In the genomic region with DNA sequence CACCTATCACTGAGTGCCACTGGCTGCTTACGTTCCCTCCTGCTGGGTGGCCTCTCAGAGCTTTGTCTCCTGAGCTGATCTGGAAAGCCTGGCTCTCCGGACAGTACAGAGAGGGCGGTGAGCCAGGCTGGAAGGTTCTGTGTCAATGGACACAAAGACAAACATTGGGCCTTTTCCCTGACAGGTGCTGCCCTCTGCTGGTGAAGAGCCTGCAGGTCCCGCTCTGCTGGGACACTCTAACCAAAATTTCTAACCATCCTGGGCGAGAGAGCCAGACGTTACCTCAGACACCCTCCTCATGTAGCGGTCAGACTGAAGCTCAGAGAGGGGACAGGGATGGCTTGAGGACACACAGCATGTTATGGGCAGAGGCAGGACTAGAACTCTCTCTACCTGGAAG, we compare ENCODE assay signal across 8 mouse cellular contexts.
DNase-seq lines count a peak whose midpoint lies in the region; ATAC-seq and TF ChIP-seq lines count a peak whose summit lies in the region.

No protein-coding gene starts in this region.

- TF ChIP-seq CTCF in cerebellum, adult 2 months (IDR thresholded peaks at IDR 0.05; ENCODE audit: borderline replicate concordance, insufficient read depth, low read depth, low read length): peak; percentile 93
- TF ChIP-seq CTCF in liver, embryonic 14.5 days (IDR thresholded peaks at IDR 0.05; ENCODE audit: low read depth): peak; percentile 87

- 13% methylated on average over 7 of the region's 7 CpGs for WGBS in cerebellum, adult 2 months
- 46% methylated on average over 7 of the region's 7 CpGs for WGBS in intestine, embryonic 15.5 days
- WGBS in liver, embryonic 14.5 days (ENCODE audit: insufficient replicate concordance): 30% methylated on average over 7 of the region's 7 CpGs
- WGBS in neural tube, embryonic 13.5 days: 29% methylated on average over 7 of the region's 7 CpGs

- H3K27ac ChIP-seq in cerebellum, adult 2 months (ENCODE audit: insufficient read depth, low read length): no peak overlapping the region
- no peak overlapping the region for H3K27ac ChIP-seq in intestine, embryonic 15.5 days
- H3K27ac ChIP-seq in liver, embryonic 14.5 days: no peak overlapping the region
- peak overlapping the region; percentile 38; the same call in 1 of the 2 replicates for H3K27ac ChIP-seq in neural tube, embryonic 13.5 days (replicated peaks)

- no peak for TF ChIP-seq EP300 in liver, embryonic 14.5 days (IDR thresholded peaks at IDR 0.05; ENCODE audit: low read depth)

- peak; percentile 49 for DNase-seq in ovary, postnatal 10 days (ENCODE audit: low spot score)
- no peak for DNase-seq in ovary, adult 18-20 months (ENCODE audit: low spot score)
- peak; percentile 84 to 89 for DNase-seq in cerebellum, adult 2 months
- DNase-seq in forelimb bud, embryonic 11.5 days (ENCODE audit: low read depth, low spot score): peak; percentile 61
- DNase-seq in liver, embryonic 14.5 days (ENCODE audit: low read depth in 3 of 3, low spot score in 3 of 3): no peak
- peak; percentile 85 for DNase-seq in thymus, postnatal 4 days

- no peaks in the 10 kb centered on the region for H3K27me3 ChIP-seq in cerebellum, adult 2 months (ENCODE audit: control insufficient read depth, insufficient read depth, low read length)
- no peaks in the 10 kb centered on the region for H3K27me3 ChIP-seq in intestine, embryonic 15.5 days (replicated peaks)
- H3K27me3 ChIP-seq in liver, embryonic 14.5 days (ENCODE audit: control insufficient read depth, insufficient read depth, low read length): no peaks in the 10 kb centered on the region
- no peaks in the 10 kb centered on the region for H3K27me3 ChIP-seq in neural tube, embryonic 13.5 days

- TF ChIP-seq POLR2A in cerebellum, adult 2 months (IDR thresholded peaks at IDR 0.05; ENCODE audit: borderline replicate concordance, insufficient read depth, low read length): no peak

- H3K9ac ChIP-seq in intestine, embryonic 15.5 days: no peak overlapping the region
- no peak overlapping the region for H3K9ac ChIP-seq in liver, embryonic 14.5 days (replicated peaks)
- no peak overlapping the region for H3K9ac ChIP-seq in neural tube, embryonic 13.5 days

- H3K4me3 ChIP-seq in cerebellum, adult 2 months (replicated peaks; ENCODE audit: insufficient read depth, low read depth, low read length): no peak overlapping the region
- H3K4me3 ChIP-seq in intestine, embryonic 15.5 days (replicated peaks): no peak overlapping the region
- H3K4me3 ChIP-seq in liver, embryonic 14.5 days (ENCODE audit: insufficient read depth in 1 of 2, low read depth in 2 of 2, low read length in 2 of 2): no peak overlapping the region
- H3K4me3 ChIP-seq in neural tube, embryonic 13.5 days: no peak overlapping the region

- no peaks in the 10 kb centered on the region for H3K9me3 ChIP-seq in intestine, embryonic 15.5 days
- H3K9me3 ChIP-seq in liver, embryonic 14.5 days (ENCODE audit: control insufficient read depth, low read length): no peaks in the 10 kb centered on the region
- H3K9me3 ChIP-seq in neural tube, embryonic 13.5 days: no peaks in the 10 kb centered on the region

- peaks cover 6% of the 10 kb centered on the region; the same call in 1 of the 2 replicates for H3K4me1 ChIP-seq in cerebellum, adult 2 months (ENCODE audit: control insufficient read depth, insufficient read depth, low read length)
- no peaks in the 10 kb centered on the region for H3K4me1 ChIP-seq in intestine, embryonic 15.5 days (replicated peaks)
- H3K4me1 ChIP-seq in liver, embryonic 14.5 days (replicated peaks; ENCODE audit: control insufficient read depth in 2 of 2, insufficient read depth in 2 of 2, low read length in 1 of 2): no peaks in the 10 kb centered on the region
- peaks cover 16% of the 10 kb centered on the region for H3K4me1 ChIP-seq in neural tube, embryonic 13.5 days (replicated peaks)

- H3K36me3 ChIP-seq in intestine, embryonic 15.5 days: peaks cover 27% of the 10 kb centered on the region
- no peaks in the 10 kb centered on the region for H3K36me3 ChIP-seq in liver, embryonic 14.5 days (replicated peaks; ENCODE audit: control insufficient read depth, insufficient read depth, low read depth)
- peaks cover 76% of the 10 kb centered on the region for H3K36me3 ChIP-seq in neural tube, embryonic 13.5 days

- H3K4me2 ChIP-seq in intestine, embryonic 15.5 days (replicated peaks): no peak overlapping the region
- H3K4me2 ChIP-seq in liver, embryonic 14.5 days (ENCODE audit: low read depth): no peak overlapping the region
- H3K4me2 ChIP-seq in neural tube, embryonic 13.5 days: no peak overlapping the region

- peak; percentile 35; the same call in 1 of the 2 replicates for ATAC-seq in intestine, embryonic 15.5 days
- 0 out of 2 replicates have a peak, but pooled peaks have one; percentile 13 for ATAC-seq in liver, embryonic 14.5 days (ENCODE audit: insufficient read depth)
- 0 out of 2 replicates have a peak, but pooled peaks have one; percentile 29 for ATAC-seq in neural tube, embryonic 13.5 days (ENCODE audit: low read depth)

Comparison
In these comparisons a context has a peak if more than half of its experiments do, and no peak if none do; other contexts are left out.
1. DNase-seq: peak in ovary, postnatal 10 days (single experiment), cerebellum, adult 2 months (2 of 2), forelimb bud, embryonic 11.5 days (single experiment) and thymus, postnatal 4 days (single experiment); none in ovary, adult 18-20 months (single experiment) and liver, embryonic 14.5 days (0 of 3).
2. Peak in every context shown above with its lines, with median percentiles within 50 percentile points of each other: ATAC-seq.